Mouse (Mus musculus): Measurements from ENCODE around the gene Gpc1. TPM values are rescaled to one million over a fixed set of nuclear protein-coding genes. Genes with fewer than 3 reads are reported as not detected.

Gene Gpc1
- total and polyA plus RNA-seq, 2 experiments from 2014 or later: 52.8 to 173 TPM

GRCm38 (mm10) chr1:92907632-92908360, 76.4 kb downstream of the Gpc1 start:
- no peak for ATAC-seq
- peak overlapping the region; percentile 89 for H3K27ac ChIP-seq (ENCODE audit: low read depth, low read length)

GRCm38 (mm10) chr1:92908664-92909063, 77.2 kb downstream of the Gpc1 start:
- 96% methylated on average over 3 of the region's 3 CpGs for WGBS
- H3K4me3 ChIP-seq (ENCODE audit: low read depth, low read length): no peak overlapping the region
- no peak for TF ChIP-seq CTCF (IDR thresholded peaks at IDR 0.05; ENCODE audit: low read depth)
- no peaks in the 10 kb centered on the region for H3K9me3 ChIP-seq (ENCODE audit: low read length)
- H3K27ac ChIP-seq (ENCODE audit: low read depth, low read length): no peak overlapping the region
- peaks cover 28% of the 10 kb centered on the region for H3K4me1 ChIP-seq (ENCODE audit: insufficient read depth)
- H3K9ac ChIP-seq: no peak overlapping the region
- no peak overlapping the region for H3K4me2 ChIP-seq (ENCODE audit: low read depth)
- ATAC-seq (no peak), DNase-seq (no peak)
- H3K36me3 ChIP-seq (ENCODE audit: insufficient read depth): no peaks in the 10 kb centered on the region
- no peaks in the 10 kb centered on the region for H3K27me3 ChIP-seq (ENCODE audit: insufficient read depth, low read length)

More at GRCm38 (mm10) chr1:92907632-92908360, 76.4 kb downstream of the Gpc1 start:
- 41% methylated on average over 20 of the region's 20 CpGs for WGBS
- Histone ChIP-seq H3K4me3 (ENCODE audit: low read depth, low read length) (peak overlapping the region; percentile 66), H3K9me3 (ENCODE audit: low read length) (no peaks in the 10 kb centered on the region), H3K4me1 (ENCODE audit: insufficient read depth) (peaks cover 25% of the 10 kb centered on the region), H3K27me3 (ENCODE audit: insufficient read depth, low read length) (no peaks in the 10 kb centered on the region), H3K9ac (peak overlapping the region; percentile 76), H3K36me3 (ENCODE audit: insufficient read depth) (no peaks in the 10 kb centered on the region), H3K4me2 (ENCODE audit: low read depth) (peak overlapping the region; percentile 87)
- no peak for DNase-seq
- no peak for TF ChIP-seq CTCF (IDR thresholded peaks at IDR 0.05; ENCODE audit: low read depth)

DNA sequence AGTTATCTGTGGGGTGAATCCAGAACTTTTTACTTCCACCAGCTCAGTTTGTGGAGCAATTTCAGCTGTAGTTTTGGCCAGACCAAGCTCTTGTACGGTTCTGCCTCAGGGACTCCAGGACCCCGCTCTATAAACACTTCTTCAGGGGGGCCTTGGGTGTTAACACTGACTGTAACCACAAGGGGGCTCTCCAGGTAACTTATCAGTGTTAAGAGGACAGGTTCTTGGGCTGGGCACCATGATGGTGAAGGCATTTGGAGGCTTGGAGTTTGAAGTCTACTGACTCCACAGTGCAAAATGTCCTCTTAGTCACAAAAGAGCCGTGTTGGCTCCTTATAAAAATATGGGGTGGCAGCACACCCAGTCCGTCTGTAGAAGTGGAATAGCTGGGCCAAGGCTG, 77.6 kb downstream of the Gpc1 start:
- WGBS: 66% methylated on average over 4 of the region's 4 CpGs
- Histone ChIP-seq H3K9ac (no peak overlapping the region), H3K36me3 (ENCODE audit: insufficient read depth) (no peaks in the 10 kb centered on the region), H3K4me2 (ENCODE audit: low read depth) (no peak overlapping the region), H3K4me3 (ENCODE audit: low read depth, low read length) (no peak overlapping the region), H3K27ac (ENCODE audit: low read depth, low read length) (no peak overlapping the region), H3K9me3 (ENCODE audit: low read length) (no peaks in the 10 kb centered on the region), H3K4me1 (ENCODE audit: insufficient read depth) (peaks cover 28% of the 10 kb centered on the region), H3K27me3 (ENCODE audit: insufficient read depth, low read length) (no peaks in the 10 kb centered on the region)
- TF ChIP-seq CTCF (IDR thresholded peaks at IDR 0.05; ENCODE audit: low read depth): peak; percentile 50; the same call in 1 of the 2 replicates
- ATAC-seq (no peak), DNase-seq (peak; percentile 39)

MicroRNAs within 50 kb of the gene (microRNA counts, 519-probe panel; counts per million panel counts)
- microRNA mmu-miR-149: 6,372 counts per million, percentile 83 among the panel's probes with 10 or more counts

Small RNA genes within 50 kb of the gene (microRNA-seq; reads per million reads assigned to microRNA genes)
- gene Mir149: 16,291 to 28,898 reads per million in 2 experiments

Other genes starting within 250 kb of the Gpc1 start
- not detected in 2 replicates for gene Olfr1412, start 245.9 kb upstream of the Gpc1 start, total RNA-seq (2014; rRNA removed)
- not detected in 2 replicates for gene Olfr1412, start 245.9 kb upstream of the Gpc1 start, polyA plus RNA-seq (2015; fragmentation: Nextera tagmentation; extraction: Ambion mirVana)
- gene Olfr1411, start 237.2 kb upstream of the Gpc1 start, total RNA-seq (2014; rRNA removed): not detected in 2 replicates
- not detected in 2 replicates for gene Olfr1411, start 237.2 kb upstream of the Gpc1 start, polyA plus RNA-seq (2015; fragmentation: Nextera tagmentation; extraction: Ambion mirVana)
- not detected in 2 replicates for gene Olfr1410, start 225.9 kb upstream of the Gpc1 start, total RNA-seq (2014; rRNA removed)
- gene Olfr1410, start 225.9 kb upstream of the Gpc1 start, polyA plus RNA-seq (2015; fragmentation: Nextera tagmentation; extraction: Ambion mirVana): not detected in 2 replicates
- gene Olfr12, start 213.9 kb upstream of the Gpc1 start, total RNA-seq (2014; rRNA removed): not detected in 2 replicates
- gene Olfr12, start 213.9 kb upstream of the Gpc1 start, polyA plus RNA-seq (2015; fragmentation: Nextera tagmentation; extraction: Ambion mirVana): not detected in 2 replicates
- gene Cops9, start 189.7 kb upstream of the Gpc1 start, total RNA-seq (2014; rRNA removed): 202 and 291 TPM in 2 replicates
- 569 and 710 TPM in 2 replicates for gene Cops9, start 189.7 kb upstream of the Gpc1 start, polyA plus RNA-seq (2015; fragmentation: Nextera tagmentation; extraction: Ambion mirVana)
- gene Otos, start 182.8 kb upstream of the Gpc1 start, total RNA-seq (2014; rRNA removed): 0.08 TPM in 1 of 2 replicates, not detected in the other
- 0.21 and 0.92 TPM in 2 replicates for gene Otos, start 182.8 kb upstream of the Gpc1 start, polyA plus RNA-seq (2015; fragmentation: Nextera tagmentation; extraction: Ambion mirVana)
- gene Ankmy1, start 71.3 kb downstream of the Gpc1 start, total RNA-seq (2014; rRNA removed): 0.33 and 0.46 TPM in 2 replicates
- gene Ankmy1, start 71.3 kb downstream of the Gpc1 start, polyA plus RNA-seq (2015; fragmentation: Nextera tagmentation; extraction: Ambion mirVana): 0.24 and 0.27 TPM in 2 replicates
- 17.4 and 25.7 TPM in 2 replicates for gene Dusp28, start 75.3 kb downstream of the Gpc1 start, total RNA-seq (2014; rRNA removed)
- 22.3 and 24.0 TPM in 2 replicates for gene Dusp28, start 75.3 kb downstream of the Gpc1 start, polyA plus RNA-seq (2015; fragmentation: Nextera tagmentation; extraction: Ambion mirVana)
- gene Rnpepl1, start 79.1 kb downstream of the Gpc1 start, total RNA-seq (2014; rRNA removed): 36.8 and 37.5 TPM in 2 replicates
- gene Rnpepl1, start 79.1 kb downstream of the Gpc1 start, polyA plus RNA-seq (2015; fragmentation: Nextera tagmentation; extraction: Ambion mirVana): 21.3 and 25.3 TPM in 2 replicates
- 84.2 and 97.3 TPM in 2 replicates for gene Capn10, start 102.7 kb downstream of the Gpc1 start, total RNA-seq (2014; rRNA removed)
- 47.7 and 56.7 TPM in 2 replicates for gene Capn10, start 102.7 kb downstream of the Gpc1 start, polyA plus RNA-seq (2015; fragmentation: Nextera tagmentation; extraction: Ambion mirVana)
- 0.38 and 1.8 TPM in 2 replicates for gene Gpr35, start 119.2 kb downstream of the Gpc1 start, total RNA-seq (2014; rRNA removed)
- gene Gpr35, start 119.2 kb downstream of the Gpc1 start, polyA plus RNA-seq (2015; fragmentation: Nextera tagmentation; extraction: Ambion mirVana): 0.28 and 0.44 TPM in 2 replicates
- gene Aqp12, start 174.7 kb downstream of the Gpc1 start, total RNA-seq (2014; rRNA removed): not detected in 2 replicates
- gene Aqp12, start 174.7 kb downstream of the Gpc1 start, polyA plus RNA-seq (2015; fragmentation: Nextera tagmentation; extraction: Ambion mirVana): not detected in 2 replicates

Measured in forebrain, postnatal 0 days (tissue).